Mouse (Mus musculus): ENCODE measurements around the gene Rest.
"Not testable (repeated sequence)": the region's sequence is repeated elsewhere in the genome, so short reads cannot be mapped to it uniquely, and the experiment has no call there.

- TF ChIP-seq CTCF (conservative IDR thresholded peaks at IDR 0.05; ENCODE audit: low read length); POU5F1 (IDR thresholded peaks at IDR 0.05; ENCODE audit: borderline replicate concordance, low read length); NANOG (IDR thresholded peaks at IDR 0.05; ENCODE audit: borderline replicate concordance, low read length): not testable (repeated sequence)
Observed at GRCm38 (mm10) chr5:77231863-77232262, 33.4 kb upstream of the Rest start.
